Mouse (Mus musculus) embryonic fibroblast, embryonic 13.5 days (primary cell): ENCODE measurements around the gene Ecsit.

Experiments
- CTCF ChIP-seq: IDR thresholded peaks from 2 replicates; pipeline ENCODE4 v1.5.1; 2011; ENCODE audit warnings: mild to moderate bottlenecking, control low read depth, low read length, moderate library complexity, borderline replicate concordance; ENCODE audit not compliant: insufficient read depth
- POLR2A ChIP-seq: IDR thresholded peaks from 2 replicates; pipeline ENCODE4 v1.6.1; 2011; ENCODE audit warnings: low read depth, mild to moderate bottlenecking, control low read depth, low read length, moderate library complexity

DNA sequence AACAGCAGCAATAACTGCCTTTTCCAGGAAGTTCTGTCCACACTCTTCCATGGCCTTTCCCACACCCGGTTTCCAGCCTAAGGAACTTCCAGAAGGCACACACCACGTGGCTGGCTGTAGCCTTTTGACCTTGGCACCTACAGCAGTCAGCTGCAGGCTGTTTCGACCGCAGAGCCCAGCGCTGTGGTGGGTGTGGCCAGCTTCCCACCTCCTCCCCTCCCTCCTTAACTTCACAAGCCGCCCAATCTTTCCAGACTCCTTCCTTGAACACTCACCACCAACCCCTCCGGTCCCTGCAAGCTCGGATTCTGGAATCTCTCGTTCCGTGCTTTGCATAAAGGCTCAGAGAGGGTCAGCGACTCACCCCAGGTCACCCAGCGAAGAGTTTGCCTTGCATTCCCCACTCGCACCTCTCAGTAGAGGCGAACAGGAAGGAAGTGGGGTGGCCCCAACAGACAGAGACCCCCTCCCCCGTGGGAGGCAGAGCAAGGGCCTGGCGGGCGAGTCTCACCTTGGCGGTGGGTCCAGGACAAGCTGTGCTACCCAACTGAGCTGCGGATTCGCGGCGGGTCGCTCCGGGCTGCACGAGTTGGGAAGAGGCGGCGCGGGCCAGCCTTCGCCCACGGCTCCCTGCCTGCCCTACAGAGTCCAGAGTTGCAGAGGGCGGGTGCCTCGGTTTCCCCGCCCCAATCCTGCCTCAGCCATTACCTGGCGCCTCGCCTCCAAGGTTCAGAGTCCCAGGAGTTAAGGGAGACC, 46.2 kb upstream of the Ecsit start:
- TF ChIP-seq CTCF (no peak), POLR2A (no peak)
